Mouse (Mus musculus) CD4-positive, CD25-positive, alpha-beta regulatory T cell, adult 4 months (primary cell): Measurements from ENCODE around the gene Mapk1ip1. TPM values are rescaled to one million over a fixed set of nuclear protein-coding genes. Genes with fewer than 3 reads are reported as not detected.
A peak's percentile ranks its signal among the peaks of the same experiment; 100 is the strongest.

Source experiments
- ATAC-seq: one replicate; pipeline ENCODE4 v1.8.0; 2017
- polyA plus RNA-seq, 2 experiments: library from polyadenylated mRNA; unstranded; fragments of 100-300 nt; shearing (Covaris generic); gene quantifications; one replicate each; pipeline ENCODE4 v1.2.1; 2017

The Mapk1ip1 gene
- polyA plus RNA-seq, result 10 to 100 TPM; 22.8 to 23.1 TPM

GRCm38 (mm10) chr7:138845544-138846391, at the start of gene Mapk1ip1, which contains the start of gene Ppp2r2d:
Gene Mapk1ip1, minus strand, starts transcription at chr7:138846273.
Gene Ppp2r2d, plus strand, starts transcription at chr7:138846079.
- peak; percentile 83 for ATAC-seq

- no peak for ATAC-seq
These were observed 39.6 kb upstream of the Mapk1ip1 start for GRCm38 (mm10) chr7:138885365-138886289.

GRCm38 (mm10) chr7:138883724-138884123, 37.7 kb upstream of the Mapk1ip1 start:
- no peak for ATAC-seq

GRCm38 (mm10) chr7:138875031-138875430, 29.0 kb upstream of the Mapk1ip1 start:
- ATAC-seq, result no peak

GRCm38 (mm10) chr7:138872956-138873355, 26.9 kb upstream of the Mapk1ip1 start:
- no peak for ATAC-seq

GRCm38 (mm10) chr7:138868316-138868715, 22.2 kb upstream of the Mapk1ip1 start:
- ATAC-seq, result no peak

- no peak for ATAC-seq
These were observed 21.2 kb upstream of the Mapk1ip1 start for GRCm38 (mm10) chr7:138867286-138867685.

GRCm38 (mm10) chr7:138864776-138865175, 18.7 kb upstream of the Mapk1ip1 start:
- no peak for ATAC-seq

- no peak for ATAC-seq
These were observed 18.0 kb upstream of the Mapk1ip1 start for GRCm38 (mm10) chr7:138863950-138864572.

- no peak for ATAC-seq
These were observed 10.6 kb upstream of the Mapk1ip1 start for GRCm38 (mm10) chr7:138856670-138857069.

GRCm38 (mm10) chr7:138854201-138854600, 8.1 kb upstream of the Mapk1ip1 start:
- ATAC-seq, result no peak

- ATAC-seq, result no peak
These were observed 7.5 kb upstream of the Mapk1ip1 start for GRCm38 (mm10) chr7:138853417-138854031.

GRCm38 (mm10) chr7:138850083-138850482, 4.0 kb upstream of the Mapk1ip1 start:
- no peak for ATAC-seq

GRCm38 (mm10) chr7:138848028-138848920, 2.2 kb upstream of the Mapk1ip1 start:
- no peak for ATAC-seq

GRCm38 (mm10) chr7:138847316-138848027, 1.4 kb upstream of the Mapk1ip1 start:
- no peak for ATAC-seq

- peak; percentile 19 for ATAC-seq
These were observed 474 bp upstream of the Mapk1ip1 start for GRCm38 (mm10) chr7:138846502-138846991.

- ATAC-seq, result peak; percentile 0
These were observed 962 bp downstream of the Mapk1ip1 start for GRCm38 (mm10) chr7:138845111-138845510.

GRCm38 (mm10) chr7:138843421-138843820, 2.7 kb downstream of the Mapk1ip1 start:
- ATAC-seq, result no peak

- ATAC-seq, result no peak
These were observed 4.5 kb downstream of the Mapk1ip1 start for GRCm38 (mm10) chr7:138841436-138842151.

GRCm38 (mm10) chr7:138840594-138841021, 5.5 kb downstream of the Mapk1ip1 start:
- peak; percentile 51 for ATAC-seq
